Mouse (Mus musculus) lung, postnatal 0 days (tissue): Measurements from ENCODE around the gene Tmed3. TPM values are rescaled to one million over a fixed set of nuclear protein-coding genes. Genes with fewer than 3 reads are reported as not detected.
A peak's percentile ranks its signal among the peaks of the same experiment; 100 is the strongest.

Source experiments
- ATAC-seq: fragments of 200-750 bp; cut with Nextera tagmentation; 2 replicates; pipeline ENCODE4 v1.8.0; 2017; ENCODE audit warnings: moderate library complexity
- DNase-seq: peaks from one replicate; pipeline ENCODE4 v3.0.0-alpha.2; 2016; ENCODE audit warnings: low spot score
- H3K27ac ChIP-seq: fragments of 300-500 bp; sonication (generic); 2 replicates; pipeline ENCODE4 v1.5.1; 2014; ENCODE audit warnings: antibody characterized with exemption, mild to moderate bottlenecking, low read length, mixed read lengths
- H3K27me3 ChIP-seq: fragments of 300-500 bp; sonication (generic); replicated peaks from 2 replicates; pipeline ENCODE4 v1.6.1; 2014; ENCODE audit warnings: low read length, mixed read lengths; ENCODE audit not compliant: insufficient read depth
- H3K36me3 ChIP-seq: fragments of 300-500 bp; sonication (generic); 2 replicates; pipeline ENCODE4 v1.6.1; 2014; ENCODE audit warnings: low read length, mixed read lengths; ENCODE audit not compliant: insufficient read depth
- H3K4me1 ChIP-seq: fragments of 300-500 bp; sonication (generic); 2 replicates; pipeline ENCODE4 v1.6.1; 2014; ENCODE audit warnings: antibody characterized with exemption, low read depth, low read length, mixed read lengths; ENCODE audit not compliant: insufficient read depth
- H3K4me2 ChIP-seq: fragments of 300-500 bp; sonication (generic); replicated peaks from 2 replicates; pipeline ENCODE4 v1.6.1; 2014; ENCODE audit warnings: low read depth, mild to moderate bottlenecking, low read length, moderate library complexity, mixed read lengths
- H3K4me3 ChIP-seq: fragments of 300-500 bp; sonication (generic); 2 replicates; pipeline ENCODE4 v1.5.1; 2014; ENCODE audit warnings: low read depth, low read length
- H3K9ac ChIP-seq: fragments of 300-500 bp; sonication (generic); replicated peaks from 2 replicates; pipeline ENCODE4 v1.6.1; 2014; ENCODE audit warnings: low read depth, mild to moderate bottlenecking
- H3K9me3 ChIP-seq: fragments of 300-500 bp; sonication (generic); 2 replicates; pipeline ENCODE4 v1.6.1; 2016; ENCODE audit warnings: low read length, mixed read lengths
- CTCF ChIP-seq: IDR thresholded peaks from 2 replicates; pipeline ENCODE4 v1.5.1; 2016; ENCODE audit warnings: antibody characterized with exemption, mild to moderate bottlenecking
- EP300 ChIP-seq: IDR thresholded peaks from 2 replicates; pipeline ENCODE4 v1.6.1; 2016; ENCODE audit warnings: antibody characterized with exemption, mild to moderate bottlenecking, control low read depth
- WGBS: fragments of 180-500 bp; shearing (Covaris S2); extraction: QIAGEN DNeasy Blood & Tissue Kit; methylation state at CpG from one replicate; pipeline ENCODE4 v1.1.7; 2014; 5-methylcytosine and 5-hydroxymethylcytosine counted together
- polyA plus RNA-seq: library from polyadenylated mRNA; unstranded; fragments of >200 nt; fragmentation: Nextera tagmentation; extraction: Ambion mirVana; gene quantifications from 2 replicates; pipeline ENCODE4 v1.2.1, GENCODE M21; 2015

The Tmed3 gene
- polyA plus RNA-seq, 1 experiment from 2014 or later, result 107 TPM

GRCm38 (mm10) chr9:89686262-89686661, 18.6 kb downstream of the Tmed3 start:
- Histone ChIP-seq H3K4me3 (no peak overlapping the region), H3K9ac (no peak overlapping the region), H3K4me1 (no peaks in the 10 kb centered on the region), H3K9me3 (no peaks in the 10 kb centered on the region), H3K27me3 (no peaks in the 10 kb centered on the region), H3K27ac (no peak overlapping the region), H3K4me2 (no peak overlapping the region), H3K36me3 (no peaks in the 10 kb centered on the region)
- ATAC-seq (no peak), DNase-seq (no peak)
- WGBS, result 65% methylated on average over 2 of the region's 2 CpGs
- TF ChIP-seq EP300, result no peak
- no peak for TF ChIP-seq CTCF

GRCm38 (mm10) chr9:89678974-89679373, 25.9 kb downstream of the Tmed3 start:
- no peak for ATAC-seq

GRCm38 (mm10) chr9:89674014-89674618, 30.8 kb downstream of the Tmed3 start:
- Histone ChIP-seq H3K36me3 (no peaks in the 10 kb centered on the region), H3K4me2 (no peak overlapping the region), H3K4me3 (no peak overlapping the region), H3K4me1 (no peaks in the 10 kb centered on the region), H3K9ac (no peak overlapping the region), H3K27me3 (no peaks in the 10 kb centered on the region), H3K27ac (no peak overlapping the region), H3K9me3 (no peaks in the 10 kb centered on the region)
- DNase-seq (peak; percentile 66), ATAC-seq (peak; percentile 30; the same call in 1 of the 2 replicates)
- TF ChIP-seq EP300 (no peak), CTCF (peak; percentile 89)
- 34% methylated on average over 3 of the region's 3 CpGs for WGBS

More at GRCm38 (mm10) chr9:89678974-89679373, 25.9 kb downstream of the Tmed3 start:
- H3K4me3 ChIP-seq, result no peak overlapping the region
- TF ChIP-seq EP300 (no peak), CTCF (peak; percentile 51)
- no peak overlapping the region for H3K4me2 ChIP-seq
- no peaks in the 10 kb centered on the region for H3K27me3 ChIP-seq
- 36% methylated on average over 1 of the region's 1 CpGs for WGBS
- H3K4me1 ChIP-seq, result no peaks in the 10 kb centered on the region
- H3K27ac ChIP-seq, result no peak overlapping the region
- peak; percentile 28 for DNase-seq
- H3K36me3 ChIP-seq, result no peaks in the 10 kb centered on the region
- H3K9me3 ChIP-seq, result no peaks in the 10 kb centered on the region
- no peak overlapping the region for H3K9ac ChIP-seq

- 86% methylated on average over 1 of the region's 1 CpGs for WGBS
- Histone ChIP-seq H3K27me3 (no peaks in the 10 kb centered on the region), H3K9me3 (no peaks in the 10 kb centered on the region), H3K4me3 (no peak overlapping the region), H3K36me3 (no peaks in the 10 kb centered on the region), H3K9ac (no peak overlapping the region), H3K27ac (no peak overlapping the region), H3K4me1 (no peaks in the 10 kb centered on the region), H3K4me2 (no peak overlapping the region)
- no peak for ATAC-seq
- no peak for DNase-seq
- TF ChIP-seq CTCF (no peak), EP300 (no peak)
Observed at GRCm38 (mm10) chr9:89673402-89673801, 31.5 kb downstream of the Tmed3 start.

- no peaks in the 10 kb centered on the region for H3K27me3 ChIP-seq
- H3K36me3 ChIP-seq, result no peaks in the 10 kb centered on the region
- H3K4me3 ChIP-seq, result no peak overlapping the region
- DNase-seq (no peak), ATAC-seq (no peak)
- H3K4me1 ChIP-seq, result no peaks in the 10 kb centered on the region
- no peak overlapping the region for H3K27ac ChIP-seq
- TF ChIP-seq EP300 (no peak), CTCF (no peak)
- no peak overlapping the region for H3K4me2 ChIP-seq
- no peak overlapping the region for H3K9ac ChIP-seq
- H3K9me3 ChIP-seq, result no peaks in the 10 kb centered on the region
- WGBS, result 69% methylated on average over 4 of the region's 4 CpGs
Observed at GRCm38 (mm10) chr9:89669878-89670277, 35.0 kb downstream of the Tmed3 start.

- Histone ChIP-seq H3K27ac (no peak overlapping the region), H3K27me3 (no peaks in the 10 kb centered on the region), H3K9ac (no peak overlapping the region), H3K36me3 (no peaks in the 10 kb centered on the region), H3K4me1 (no peaks in the 10 kb centered on the region), H3K9me3 (no peaks in the 10 kb centered on the region), H3K4me2 (no peak overlapping the region), H3K4me3 (no peak overlapping the region)
- TF ChIP-seq EP300 (no peak), CTCF (no peak)
- DNase-seq (no peak), ATAC-seq (no peak)
- 65% methylated on average over 4 of the region's 4 CpGs for WGBS
Observed at GRCm38 (mm10) chr9:89667306-89667942, 37.4 kb downstream of the Tmed3 start.
